Mouse (Mus musculus): ENCODE measurements around the gene Hhipl2. TPM values are rescaled to one million over a fixed set of nuclear protein-coding genes. Genes with fewer than 3 reads are reported as not detected.
"Not testable (repeated sequence)": the region's sequence is repeated elsewhere in the genome, so short reads cannot be mapped to it uniquely, and the experiment has no call there.

Gene Hhipl2
- polyA plus RNA-seq, 1 experiment from 2014 or later = 0.22 TPM

DNA sequence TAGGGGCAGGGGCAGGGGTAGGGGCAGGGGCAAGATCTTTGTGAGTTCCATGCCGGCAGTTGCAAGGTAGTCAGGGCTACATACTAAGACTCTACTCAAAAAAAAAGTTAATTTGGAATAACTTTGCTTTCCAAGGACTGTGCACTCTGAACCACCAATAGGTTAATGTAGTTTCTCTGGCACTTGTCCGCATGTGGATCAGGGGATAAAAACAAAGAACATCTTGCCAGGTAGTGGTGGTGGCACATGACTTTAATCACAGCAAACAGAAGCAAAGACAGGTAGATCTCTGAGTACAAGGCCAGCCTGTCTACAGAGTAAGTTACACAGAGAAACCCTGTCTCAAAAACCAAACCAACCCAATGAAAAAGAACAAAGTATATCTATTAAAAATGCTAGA lies 35.4 kb upstream of the Hhipl2 start:
- H3K27ac ChIP-seq (ENCODE audit: low read depth, low read length) = no peak overlapping the region
- no peak overlapping the region for H3K4me2 ChIP-seq (replicated peaks; ENCODE audit: low read depth, low read length)
- WGBS = 88% methylated on average over 2 of the region's 2 CpGs
- no peaks in the 10 kb centered on the region; the same call in 1 of the 2 replicates for H3K27me3 ChIP-seq (ENCODE audit: control insufficient read depth, insufficient read depth, low read length)
- H3K4me1 ChIP-seq (ENCODE audit: control insufficient read depth, insufficient read depth, low read length) = no peaks in the 10 kb centered on the region
- H3K9ac ChIP-seq (ENCODE audit: low read depth, low read length) = no peak overlapping the region
- ATAC-seq (ENCODE audit: low FRiP score, low TSS enrichment) = no peak
- H3K4me3 ChIP-seq (ENCODE audit: low read length) = no peak overlapping the region
- H3K9me3 ChIP-seq (ENCODE audit: control insufficient read depth, low read length) = peaks cover 3% of the 10 kb centered on the region; the same call in 1 of the 2 replicates
- no peaks in the 10 kb centered on the region for H3K36me3 ChIP-seq (ENCODE audit: control insufficient read depth, insufficient read depth, low read length)

DNA sequence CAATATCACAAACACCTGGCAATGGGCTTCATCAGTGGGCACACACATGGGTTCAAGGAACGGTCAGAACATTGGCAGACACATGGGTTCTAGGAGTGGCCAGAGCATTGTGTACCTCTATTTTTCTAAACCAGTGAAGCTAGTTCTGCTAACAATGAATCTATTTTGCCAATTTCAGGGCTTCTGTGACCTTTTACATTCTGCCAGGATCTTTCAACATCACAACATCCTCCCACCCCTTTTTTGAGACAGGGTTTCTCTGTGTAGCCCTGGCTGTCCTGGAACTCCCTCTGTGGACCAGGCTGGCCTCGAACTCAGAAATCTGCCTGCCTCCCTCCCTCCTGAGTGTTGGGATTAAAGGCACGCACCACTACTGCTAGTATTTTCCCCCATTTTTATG lies 30.6 kb upstream of the Hhipl2 start:
- WGBS = 91% methylated on average over 3 of the region's 3 CpGs
- not testable (repeated sequence) for H3K4me1 ChIP-seq (ENCODE audit: control insufficient read depth, insufficient read depth, low read length); H3K9me3 ChIP-seq (ENCODE audit: control insufficient read depth, low read length); H3K4me2 ChIP-seq (replicated peaks; ENCODE audit: low read depth, low read length); H3K4me3 ChIP-seq (ENCODE audit: low read length); H3K27ac ChIP-seq (ENCODE audit: low read depth, low read length); H3K9ac ChIP-seq (ENCODE audit: low read depth, low read length); ATAC-seq (ENCODE audit: low FRiP score, low TSS enrichment); H3K36me3 ChIP-seq (ENCODE audit: control insufficient read depth, insufficient read depth, low read length); H3K27me3 ChIP-seq (ENCODE audit: control insufficient read depth, insufficient read depth, low read length)

DNA sequence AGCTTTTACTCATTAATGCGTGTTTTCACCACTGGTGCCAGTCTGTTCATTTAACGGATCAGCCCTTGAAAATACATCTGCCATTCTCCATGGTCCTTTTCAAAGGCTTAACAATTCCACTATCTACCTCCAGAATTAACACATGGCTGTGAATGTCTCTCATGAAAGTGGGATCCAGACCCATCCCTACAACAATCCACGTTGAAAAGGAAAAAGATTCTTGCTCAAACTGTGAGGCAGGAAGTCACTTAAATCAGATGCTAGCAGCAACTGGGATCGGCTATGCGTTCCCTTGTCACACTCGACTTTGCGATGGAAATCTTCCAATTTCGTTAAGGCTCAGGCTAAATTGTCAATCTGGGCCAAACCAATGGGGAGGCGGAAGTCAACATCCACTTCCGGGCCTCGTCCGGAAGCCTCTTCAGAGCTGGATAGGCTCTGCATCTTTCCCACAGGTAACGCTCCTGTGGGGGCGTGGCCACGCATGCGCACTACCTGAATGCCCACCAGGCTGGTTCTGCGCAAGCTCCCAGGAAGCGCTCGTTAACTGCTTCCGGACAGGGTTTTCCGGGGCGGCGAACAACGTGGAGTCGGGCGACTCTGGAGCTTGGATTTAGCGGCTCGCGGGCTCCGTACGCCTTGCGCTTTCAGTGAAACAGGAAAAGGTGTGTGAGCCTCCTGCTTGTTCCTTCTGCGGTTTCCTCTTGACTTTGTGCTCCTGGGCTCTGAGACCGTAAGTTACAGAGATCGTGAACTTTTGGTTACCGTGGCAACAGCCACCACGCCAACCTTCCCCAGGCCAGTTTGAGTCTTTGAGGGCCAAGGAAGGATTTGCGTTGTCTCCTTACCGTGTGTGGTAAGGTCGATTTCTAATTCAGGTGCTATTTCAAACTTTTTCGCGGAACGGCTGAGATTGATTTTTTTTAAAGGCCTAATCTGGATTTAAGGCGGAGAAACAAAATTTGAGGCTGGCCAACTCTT lies 29.3 kb upstream of the Hhipl2 start, which contains the start of gene Taf1a:
TSS of gene Taf1a (plus strand) at position 556 of the 981 bp plus-strand sequence.
- H3K27me3 ChIP-seq (ENCODE audit: control insufficient read depth, insufficient read depth, low read length) = no peaks in the 10 kb centered on the region; the same call in 1 of the 2 replicates
- H3K36me3 ChIP-seq (ENCODE audit: control insufficient read depth, insufficient read depth, low read length) = peaks cover 11% of the 10 kb centered on the region
- H3K4me1 ChIP-seq (ENCODE audit: control insufficient read depth, insufficient read depth, low read length) = peaks cover 8% of the 10 kb centered on the region; the same call in 1 of the 2 replicates
- H3K4me2 ChIP-seq (replicated peaks; ENCODE audit: low read depth, low read length) = peak within 1 kb of the TSS; percentile 73
- no peaks in the 10 kb centered on the region for H3K9me3 ChIP-seq (ENCODE audit: control insufficient read depth, low read length)
- H3K4me3 ChIP-seq (ENCODE audit: low read length) = peak within 1 kb of the TSS; percentile 82
- H3K9ac ChIP-seq (ENCODE audit: low read depth, low read length) = peak within 1 kb of the TSS; percentile 64
- H3K27ac ChIP-seq (ENCODE audit: low read depth, low read length) = peak within 1 kb of the TSS; percentile 55; the same call in 1 of the 2 replicates
- 6% methylated on average over 44 of the region's 44 CpGs for WGBS
- ATAC-seq (ENCODE audit: low FRiP score, low TSS enrichment) = peak; percentile 99

DNA sequence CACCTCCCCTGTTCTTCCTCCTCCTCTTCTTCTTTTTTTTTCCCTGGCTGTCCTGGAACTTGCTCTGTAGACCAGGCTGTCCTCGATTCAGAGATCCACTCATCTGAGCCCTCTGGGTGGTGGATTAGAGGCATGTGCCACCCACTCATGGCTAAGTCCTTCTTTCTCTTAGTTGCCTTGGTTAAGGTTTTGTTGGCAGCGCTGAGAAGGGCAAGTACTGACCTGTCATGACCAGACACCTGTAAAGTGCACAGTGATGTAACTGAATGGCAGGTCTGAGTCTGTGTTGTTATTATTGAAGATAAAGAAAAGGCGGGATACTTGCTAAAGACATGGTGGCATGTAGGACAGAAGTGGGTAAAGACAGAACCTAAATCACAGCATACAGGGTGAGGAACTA lies 14.6 kb upstream of the Hhipl2 start:
- Histone ChIP-seq H3K9ac (ENCODE audit: low read depth, low read length) (no peak overlapping the region), H3K9me3 (ENCODE audit: control insufficient read depth, low read length) (no peaks in the 10 kb centered on the region)
- WGBS = 96% methylated on average over 3 of the region's 3 CpGs

DNA sequence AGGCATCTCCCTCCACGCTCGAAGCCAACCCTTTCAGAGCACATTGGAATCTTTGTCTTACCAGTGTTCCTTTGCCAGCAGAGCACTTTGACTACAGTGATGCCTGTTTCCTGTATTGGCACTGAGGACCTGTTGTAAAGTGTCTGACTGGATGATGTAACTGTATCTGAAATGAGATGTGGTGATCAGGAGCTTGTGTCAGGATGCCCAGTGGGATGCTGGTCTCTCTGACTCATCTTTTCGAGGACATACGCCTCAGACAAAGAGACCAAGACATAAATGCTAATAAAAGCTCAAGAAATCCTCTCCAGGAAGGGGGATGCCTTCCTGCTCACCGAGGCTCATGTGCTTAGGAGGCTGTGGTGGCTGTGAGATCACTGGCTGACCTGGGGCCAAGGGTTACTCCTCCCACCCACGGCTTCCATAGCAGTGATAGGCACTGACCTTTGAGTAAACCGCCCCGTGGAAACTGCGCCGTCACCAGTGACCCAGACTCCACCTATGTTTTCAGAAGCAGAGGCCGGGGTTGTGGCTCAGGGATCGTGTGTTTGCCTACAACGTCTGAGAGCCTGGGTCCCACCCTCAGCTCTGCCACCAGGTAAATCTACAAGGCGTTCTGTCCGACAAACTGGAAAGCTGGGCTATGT lies 3.8 kb upstream of the Hhipl2 start:
- no peaks in the 10 kb centered on the region for H3K27me3 ChIP-seq (ENCODE audit: control insufficient read depth, insufficient read depth, low read length)
- H3K4me3 ChIP-seq (ENCODE audit: low read length) = no peak overlapping the region
- no peak overlapping the region for H3K4me2 ChIP-seq (replicated peaks; ENCODE audit: low read depth, low read length)
- 83% methylated on average over 15 of the region's 15 CpGs for WGBS
- no peak overlapping the region for H3K9ac ChIP-seq (ENCODE audit: low read depth, low read length)
- H3K27ac ChIP-seq (ENCODE audit: low read depth, low read length) = no peak overlapping the region
- H3K4me1 ChIP-seq (ENCODE audit: control insufficient read depth, insufficient read depth, low read length) = no peaks in the 10 kb centered on the region
- peaks cover 23% of the 10 kb centered on the region for H3K36me3 ChIP-seq (ENCODE audit: control insufficient read depth, insufficient read depth, low read length)
- peaks cover 6% of the 10 kb centered on the region; the same call in 1 of the 2 replicates for H3K9me3 ChIP-seq (ENCODE audit: control insufficient read depth, low read length)
- 0 out of 2 replicates have a peak, but pooled peaks have one; percentile 12 for ATAC-seq (ENCODE audit: low FRiP score, low TSS enrichment)

More for the DNA sequence above, 14.6 kb upstream of the Hhipl2 start:
- H3K27me3 ChIP-seq (ENCODE audit: control insufficient read depth, insufficient read depth, low read length) = no peaks in the 10 kb centered on the region
- H3K27ac ChIP-seq (ENCODE audit: low read depth, low read length) = no peak overlapping the region
- no peak overlapping the region for H3K4me3 ChIP-seq (ENCODE audit: low read length)
- no peaks in the 10 kb centered on the region for H3K4me1 ChIP-seq (ENCODE audit: control insufficient read depth, insufficient read depth, low read length)
- peaks cover 70% of the 10 kb centered on the region for H3K36me3 ChIP-seq (ENCODE audit: control insufficient read depth, insufficient read depth, low read length)
- H3K4me2 ChIP-seq (replicated peaks; ENCODE audit: low read depth, low read length) = no peak overlapping the region
- no peak for ATAC-seq (ENCODE audit: low FRiP score, low TSS enrichment)

DNA sequence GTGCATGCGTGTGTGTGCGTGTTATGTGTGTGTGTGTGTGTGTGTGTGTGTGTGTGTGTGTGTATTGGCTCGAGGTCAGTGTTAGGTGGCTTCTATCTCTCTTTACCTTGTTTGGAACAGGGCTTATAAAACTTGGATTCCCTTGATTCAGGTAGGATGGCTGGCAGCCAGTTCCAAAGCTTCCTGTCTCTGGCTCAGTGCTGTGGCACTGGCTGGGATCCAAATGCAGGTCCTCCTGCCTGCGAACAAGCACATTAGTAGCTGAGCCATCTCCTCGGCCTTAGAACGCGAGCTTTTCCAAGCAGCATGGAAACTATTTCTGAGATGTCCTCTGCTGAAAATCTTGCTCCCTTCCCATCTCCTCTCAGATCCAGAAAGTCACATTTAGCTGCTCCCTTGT lies 1.7 kb downstream of the Hhipl2 start:
- WGBS = 90% methylated on average over 7 of the region's 7 CpGs

DNA sequence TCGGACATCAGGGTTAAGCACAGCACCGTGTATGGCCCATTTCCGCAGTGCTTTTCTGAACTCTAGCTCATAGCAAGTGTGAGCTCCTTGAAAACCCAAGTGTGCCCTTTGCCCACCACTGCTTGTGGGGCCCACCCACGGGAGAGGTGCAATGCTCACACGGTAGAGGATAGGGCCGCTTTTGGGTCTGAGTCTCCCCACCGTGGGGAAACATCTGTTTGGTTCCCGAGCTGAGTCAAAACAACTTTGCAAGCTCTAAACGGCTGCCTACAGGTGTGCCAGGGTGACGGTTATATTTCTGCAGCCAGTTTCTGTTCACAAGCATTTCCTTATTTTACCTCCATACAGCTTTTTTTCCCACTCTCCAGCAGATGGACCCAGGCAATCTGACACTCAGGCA lies 2.3 kb downstream of the Hhipl2 start:
- 93% methylated on average over 10 of the region's 10 CpGs for WGBS
- Histone ChIP-seq H3K4me2 (replicated peaks; ENCODE audit: low read depth, low read length) (no peak overlapping the region), H3K4me1 (ENCODE audit: control insufficient read depth, insufficient read depth, low read length) (no peaks in the 10 kb centered on the region), H3K9ac (ENCODE audit: low read depth, low read length) (no peak overlapping the region), H3K9me3 (ENCODE audit: control insufficient read depth, low read length) (0 out of 2 replicates have a peak, but pooled peaks cover 2% of the 10 kb centered on the region), H3K4me3 (ENCODE audit: low read length) (no peak overlapping the region), H3K27ac (ENCODE audit: low read depth, low read length) (no peak overlapping the region), H3K27me3 (ENCODE audit: control insufficient read depth, insufficient read depth, low read length) (no peaks in the 10 kb centered on the region), H3K36me3 (ENCODE audit: control insufficient read depth, insufficient read depth, low read length) (no peaks in the 10 kb centered on the region)
- no peak for ATAC-seq (ENCODE audit: low FRiP score, low TSS enrichment)

More for the DNA sequence above, 1.7 kb downstream of the Hhipl2 start:
- no peaks in the 10 kb centered on the region for H3K36me3 ChIP-seq (ENCODE audit: control insufficient read depth, insufficient read depth, low read length)
- no peak overlapping the region for H3K9ac ChIP-seq (ENCODE audit: low read depth, low read length)
- no peak for ATAC-seq (ENCODE audit: low FRiP score, low TSS enrichment)
- H3K4me1 ChIP-seq (ENCODE audit: control insufficient read depth, insufficient read depth, low read length) = no peaks in the 10 kb centered on the region
- no peak overlapping the region for H3K4me3 ChIP-seq (ENCODE audit: low read length)
- H3K27ac ChIP-seq (ENCODE audit: low read depth, low read length) = no peak overlapping the region
- no peaks in the 10 kb centered on the region for H3K27me3 ChIP-seq (ENCODE audit: control insufficient read depth, insufficient read depth, low read length)
- peaks cover 7% of the 10 kb centered on the region; the same call in 1 of the 2 replicates for H3K9me3 ChIP-seq (ENCODE audit: control insufficient read depth, low read length)
- no peak overlapping the region for H3K4me2 ChIP-seq (replicated peaks; ENCODE audit: low read depth, low read length)

DNA sequence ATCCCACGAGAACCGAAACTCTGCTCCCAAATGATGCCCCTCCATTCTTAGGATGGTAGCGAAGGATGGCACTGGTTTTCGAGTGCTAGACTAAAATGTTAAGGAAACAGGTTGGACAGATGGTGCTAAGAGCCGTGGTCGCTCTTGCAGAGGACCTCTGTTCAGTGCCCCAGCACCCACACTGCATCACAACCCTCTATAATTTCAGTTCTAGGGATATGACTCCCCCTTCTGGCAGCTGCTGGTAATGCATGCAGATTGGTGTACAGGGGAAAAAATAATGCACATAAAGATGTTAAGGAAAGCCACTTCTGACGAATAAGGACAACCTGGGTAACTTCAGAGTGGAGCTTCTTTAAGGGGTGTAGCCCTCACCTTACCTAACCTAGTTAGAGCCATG lies 6.1 kb downstream of the Hhipl2 start:
- no peak for ATAC-seq (ENCODE audit: low FRiP score, low TSS enrichment)
- H3K4me1 ChIP-seq (ENCODE audit: control insufficient read depth, insufficient read depth, low read length) = no peaks in the 10 kb centered on the region
- H3K4me3 ChIP-seq (ENCODE audit: low read length) = no peak overlapping the region
- WGBS = 92% methylated on average over 7 of the region's 7 CpGs
- 0 out of 2 replicates have a peak, but pooled peaks cover 2% of the 10 kb centered on the region for H3K9me3 ChIP-seq (ENCODE audit: control insufficient read depth, low read length)
- H3K27ac ChIP-seq (ENCODE audit: low read depth, low read length) = no peak overlapping the region
- H3K9ac ChIP-seq (ENCODE audit: low read depth, low read length) = no peak overlapping the region
- no peaks in the 10 kb centered on the region for H3K27me3 ChIP-seq (ENCODE audit: control insufficient read depth, insufficient read depth, low read length)
- H3K36me3 ChIP-seq (ENCODE audit: control insufficient read depth, insufficient read depth, low read length) = no peaks in the 10 kb centered on the region
- no peak overlapping the region for H3K4me2 ChIP-seq (replicated peaks; ENCODE audit: low read depth, low read length)

All from kidney, embryonic 14.5 days (tissue).